12 mouse cellular contexts compared by ENCODE assay signal in the genomic region with DNA sequence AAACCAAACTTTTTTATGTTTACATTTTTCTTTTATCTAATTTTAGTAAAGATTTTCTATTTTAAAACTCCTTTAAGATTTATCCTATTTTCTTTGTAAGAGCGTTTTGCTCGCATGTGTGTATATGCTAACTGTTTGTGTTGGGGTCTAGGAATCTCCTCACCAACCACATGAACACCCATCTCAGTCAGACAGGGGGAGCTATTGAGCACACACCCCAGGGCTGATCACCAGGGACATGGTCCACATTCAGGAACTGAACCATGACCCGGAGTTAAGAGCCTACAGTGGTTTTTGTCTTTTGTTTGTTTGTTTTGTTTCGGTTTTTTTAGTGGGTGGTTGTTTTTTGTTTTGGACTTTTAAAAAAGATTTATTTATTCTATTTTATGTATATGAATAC. TPM values are rescaled to one million over a fixed set of nuclear protein-coding genes. Genes with fewer than 3 reads are reported as not detected.
DNase-seq lines count a peak whose midpoint lies in the region; ATAC-seq and TF ChIP-seq lines count a peak whose summit lies in the region.
"Had no signal": no experiment of that assay in that cellular context is flagged by ENCODE, and none has a peak within 500 bp of the region (broad histone marks: within the 10 kb centered on the region; RNA-seq: fewer than 3 reads in every experiment).

No protein-coding gene starts in this region.

- H3K9ac ChIP-seq in MEL (ENCODE audit: control insufficient read depth, low read depth, low read length, poor library complexity, severe bottlenecking): no peak overlapping the region
- H3K9ac ChIP-seq: forebrain, embryonic 13.5 days; limb, embryonic 12.5 days had no signal

- no peaks in the 10 kb centered on the region for H3K9me3 ChIP-seq in MEL (replicated peaks; ENCODE audit: insufficient read depth, low read length)
- H3K9me3 ChIP-seq: forebrain, embryonic 13.5 days; limb, embryonic 12.5 days had no signal

- no peaks in the 10 kb centered on the region for H3K79me2 ChIP-seq in MEL (ENCODE audit: control insufficient read depth, insufficient read depth, low read length, poor library complexity)

- peak; percentile 68 for TF ChIP-seq CTCF in layer of hippocampus, adult 2 months (conservative IDR thresholded peaks at IDR 0.05)
- TF ChIP-seq CTCF in MEL (IDR thresholded peaks at IDR 0.05 in 2 of 3, conservative IDR thresholded peaks at IDR 0.05 in 1 of 3; ENCODE audit: control insufficient read depth in 1 of 3, insufficient read depth in 1 of 3, low read depth in 2 of 3, low read length in 3 of 3, poor library complexity in 1 of 3, severe bottlenecking in 1 of 3): peak; percentile 60 to 77 (median 69)

- no peak for TF ChIP-seq EP300 in MEL (IDR thresholded peaks at IDR 0.05; ENCODE audit: low read depth in 1 of 2, low read length in 2 of 2)

- no peaks in the 10 kb centered on the region for H3K36me3 ChIP-seq in MEL (ENCODE audit: control insufficient read depth in 1 of 2, insufficient read depth in 2 of 2, low read length in 2 of 2)
- H3K36me3 ChIP-seq: limb, embryonic 12.5 days had no signal

- no peaks in the 10 kb centered on the region for H3K4me1 ChIP-seq in MEL (ENCODE audit: control insufficient read depth in 1 of 2, insufficient read depth in 2 of 2, low read length in 2 of 2)
- H3K4me1 ChIP-seq: forebrain, embryonic 13.5 days had no signal

- no peak overlapping the region for H3K27ac ChIP-seq in layer of hippocampus, adult 2 months
- no peak overlapping the region for H3K27ac ChIP-seq in MEL (ENCODE audit: control insufficient read depth, low read depth, low read length)
- H3K27ac ChIP-seq: forebrain, embryonic 13.5 days; limb, embryonic 12.5 days had no signal

- ATAC-seq in megakaryocyte, adult 5-6 weeks (ENCODE audit: poor library complexity, severe bottlenecking): peak; percentile 77
- ATAC-seq: forebrain, embryonic 13.5 days; midbrain, embryonic 16.5 days had no signal

- no peak overlapping the region for H3K4me3 ChIP-seq in layer of hippocampus, adult 2 months
- no peak overlapping the region for H3K4me3 ChIP-seq in MEL (ENCODE audit: control insufficient read depth in 1 of 2, insufficient read depth in 1 of 2, low read depth in 2 of 2, low read length in 2 of 2)
- H3K4me3 ChIP-seq: forebrain, embryonic 13.5 days; limb, embryonic 12.5 days had no signal

- peaks cover 0 to 2% of the 10 kb centered on the region in 2 experiments; a peak in 1 of 4 replicates for H3K27me3 ChIP-seq in MEL (ENCODE audit: control insufficient read depth in 1 of 2, insufficient read depth in 2 of 2, low read length in 2 of 2)
- H3K27me3 ChIP-seq: forebrain, embryonic 13.5 days; limb, embryonic 12.5 days had no signal

- TF ChIP-seq RAD21 in MEL (IDR thresholded peaks at IDR 0.05; ENCODE audit: low read depth, low read length): no peak; the same call in 1 of the 2 replicates

- no peak for TF ChIP-seq POLR2A in MEL (IDR thresholded peaks at IDR 0.05; ENCODE audit: control insufficient read depth in 1 of 2, insufficient read depth in 1 of 2, low read depth in 1 of 2, low read length in 2 of 2, poor library complexity in 1 of 2)

- no peak for DNase-seq in layer of hippocampus, adult 2 months (ENCODE audit: low spot score in 2 of 2)
- DNase-seq in layer of hippocampus, adult 9-11 months: no peak
- DNase-seq in CD4-positive helper T cell, adult 2 months (ENCODE audit: low read depth, low spot score): peak; percentile 55
- DNase-seq in MEL (ENCODE audit: low read depth, low spot score): peak; percentile 67
- DNase-seq in urinary bladder, postnatal 25 days (ENCODE audit: low spot score): no peak
- DNase-seq in neural tube, embryonic 10.5 days (ENCODE audit: extremely low spot score, low spot score): no peak
- DNase-seq: cerebellum, postnatal 25 days; kidney, adult 11 months had no signal

TF ChIP-seq in MEL, 35 proteins besides CTCF, POLR2A, EP300 and RAD21:
- TF ChIP-seq ZC3H11A (IDR thresholded peaks at IDR 0.05; ENCODE audit: low read depth, low read length): peak; percentile 18; the same call in 1 of the 2 replicates
- no peak for TF ChIP-seq MAX (IDR thresholded peaks at IDR 0.05; ENCODE audit: low read length)
- TF ChIP-seq ETS1 (IDR thresholded peaks at IDR 0.05; ENCODE audit: low read depth, low read length): no peak
- TF ChIP-seq GABPA (IDR thresholded peaks at IDR 0.05; ENCODE audit: low read depth, low read length): no peak
- TF ChIP-seq MEF2A (IDR thresholded peaks at IDR 0.05; ENCODE audit: extremely low read depth, insufficient replicate concordance, low read depth, low read length, poor library complexity, severe bottlenecking): no peak
- TF ChIP-seq SMC3 (IDR thresholded peaks at IDR 0.05; ENCODE audit: low read depth, low read length): peak; percentile 51
- no peak for TF ChIP-seq GATA1 (IDR thresholded peaks at IDR 0.05; ENCODE audit: low read depth, low read length)
- TF ChIP-seq NRF1 (IDR thresholded peaks at IDR 0.05; ENCODE audit: insufficient read depth, low read depth, low read length, poor library complexity, severe bottlenecking): no peak
- no peak for TF ChIP-seq ZKSCAN1 (IDR thresholded peaks at IDR 0.05; ENCODE audit: low read depth, low read length)
- no peak for TF ChIP-seq CHD1 (IDR thresholded peaks at IDR 0.05; ENCODE audit: low read depth, low read length)
- TF ChIP-seq MYB (IDR thresholded peaks at IDR 0.05; ENCODE audit: low read depth, low read length): no peak
- TF ChIP-seq KAT2A (conservative IDR thresholded peaks at IDR 0.05; ENCODE audit: low read depth, low read length): no peak
- no peak for TF ChIP-seq CHD2 (IDR thresholded peaks at IDR 0.05; ENCODE audit: low read length)
- TF ChIP-seq UBTF (IDR thresholded peaks at IDR 0.05; ENCODE audit: borderline replicate concordance, insufficient read depth, low read depth, low read length): no peak
- 0 out of 2 replicates have a peak, but pooled peaks have one; percentile 27 for TF ChIP-seq MYC (IDR thresholded peaks at IDR 0.05; ENCODE audit: low read depth, low read length)
- no peak for TF ChIP-seq E2F4 (IDR thresholded peaks at IDR 0.05; ENCODE audit: borderline replicate concordance, low read depth, low read length)
- TF ChIP-seq MXI1 (IDR thresholded peaks at IDR 0.05; ENCODE audit: low read depth, low read length): no peak
TF ChIP-seq in MEL: peak in this region for 3.

RNA-seq across cellular contexts. Expression of a gene that starts 22.3 kb away (rescaled TPM):
- 10 to 100 TPM; 81.8 to 98.6 TPM for total RNA-seq in layer of hippocampus, adult 2 months (2021)
- 79.3 and 79.7 TPM in 2 replicates for total RNA-seq in MEL (2012; rRNA removed)
- 10 to 100 TPM in 1 of 2 experiments, not detected in 1; 80.7 TPM for polyA plus RNA-seq in MEL (2012; ENCODE audit: insufficient read depth in 1 of 2, insufficient read length in 2 of 2, low read depth in 1 of 2, low replicate concordance in 2 of 2, missing spikeins in 1 of 2)
- total RNA-seq in megakaryocyte, adult 5-6 weeks (2015): 140 and 149 TPM in 2 replicates
- total RNA-seq in megakaryocyte, adult 5-6 weeks (2017): 84.8 and 108 TPM in 2 replicates

Comparison
In these comparisons a context has a peak if more than half of its experiments do, and no peak if none do; other contexts are left out.
1. DNase-seq: peak in CD4-positive helper T cell, adult 2 months (single experiment) and MEL (single experiment); none in layer of hippocampus, adult 2 months (0 of 2), layer of hippocampus, adult 9-11 months (single experiment), urinary bladder, postnatal 25 days (single experiment) and neural tube, embryonic 10.5 days (single experiment).